Mouse (Mus musculus): ENCODE measurements around the gene Cavin3.

- TF ChIP-seq CTCF (IDR thresholded peaks at IDR 0.05; ENCODE audit: control insufficient read depth, insufficient read depth, insufficient replicate concordance, low read depth, low read length): no peak
- no peak for TF ChIP-seq POLR2A (IDR thresholded peaks at IDR 0.05; ENCODE audit: control insufficient read depth, low read depth, low read length)
Measured at GRCm38 (mm10) chr7:105482426-105482825, 326 bp upstream of the Cavin3 start.
